Mouse (Mus musculus) megakaryocyte, embryonic 14.5 days (primary cell): Measurements from ENCODE around the gene Fam163a.

ENCODE experiments used
- FLI1 ChIP-seq: IDR thresholded peaks from 2 replicates; pipeline ENCODE4 v1.6.1; 2012; ENCODE audit warnings: low read length, inconsistent platforms, mixed read lengths
- GATA1 ChIP-seq: IDR thresholded peaks from 3 replicates; pipeline ENCODE4 v1.6.1; 2012; ENCODE audit warnings: mixed read lengths, low read length, inconsistent platforms, borderline replicate concordance

DNA sequence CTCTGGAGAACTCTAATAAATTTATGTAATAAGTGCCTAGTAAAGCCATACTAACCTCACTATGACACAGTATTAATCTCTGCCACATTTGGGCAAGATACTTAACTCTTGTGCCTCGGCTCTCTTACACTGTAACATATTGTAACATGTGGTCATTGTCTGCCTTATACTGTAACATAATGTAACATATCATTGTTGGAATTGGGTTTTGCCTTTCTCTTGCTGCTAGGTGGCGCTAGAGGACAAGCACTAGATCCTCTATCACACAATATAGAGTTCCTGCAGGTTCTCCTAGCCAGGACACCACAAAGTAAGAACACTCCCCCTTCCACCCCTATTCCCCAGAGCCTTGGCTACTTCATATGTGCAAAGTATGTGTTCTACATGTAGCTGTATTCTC, 36.2 kb upstream of the Fam163a start:
- TF ChIP-seq GATA1: no peak
- TF ChIP-seq FLI1: no peak
